Mouse (Mus musculus): Measurements from ENCODE around the gene Ciao1.
A peak's percentile ranks its signal among the peaks of the same experiment; 100 is the strongest.
"Not testable (repeated sequence)": the region's sequence is repeated elsewhere in the genome, so short reads cannot be mapped to it uniquely, and the experiment has no call there.

Ciao1 gene

DNA sequence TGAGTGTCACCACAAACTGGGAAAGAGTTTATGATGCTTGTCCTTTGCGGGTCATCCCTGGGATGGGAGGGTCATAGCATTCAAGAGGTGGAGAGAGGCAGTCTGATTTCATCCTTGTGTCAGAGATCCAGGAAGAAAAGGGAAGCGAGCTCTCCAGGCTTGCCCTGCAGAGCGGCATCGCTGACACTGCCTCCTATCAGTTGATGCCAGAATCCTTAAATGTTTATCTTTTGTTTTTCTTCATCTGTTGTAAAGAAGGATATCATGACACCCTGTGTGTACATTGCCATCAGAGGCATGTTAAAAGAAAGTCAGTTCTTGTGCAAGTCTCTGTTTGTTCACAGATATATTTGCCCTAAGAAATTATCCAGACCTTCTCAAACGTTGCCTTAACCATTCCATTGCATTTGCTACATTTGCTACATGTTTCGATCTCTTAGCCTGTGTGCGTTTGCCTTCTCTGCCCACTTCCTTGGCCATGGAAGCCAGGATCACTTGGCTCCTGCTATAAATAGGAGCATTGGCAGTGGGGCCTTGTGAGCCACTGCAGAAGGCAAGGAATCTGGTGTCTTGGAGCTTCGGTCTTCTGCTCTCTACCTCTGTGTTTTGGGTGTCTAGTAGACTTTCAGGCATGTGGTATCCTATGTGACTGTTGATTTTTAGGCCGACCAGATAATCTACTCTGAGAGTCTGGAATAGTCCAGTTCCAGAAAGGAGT lies 2.8 kb upstream of the Ciao1 start:
- no peak for DNase-seq (ENCODE audit: low spot score in 2 of 2)

DNA sequence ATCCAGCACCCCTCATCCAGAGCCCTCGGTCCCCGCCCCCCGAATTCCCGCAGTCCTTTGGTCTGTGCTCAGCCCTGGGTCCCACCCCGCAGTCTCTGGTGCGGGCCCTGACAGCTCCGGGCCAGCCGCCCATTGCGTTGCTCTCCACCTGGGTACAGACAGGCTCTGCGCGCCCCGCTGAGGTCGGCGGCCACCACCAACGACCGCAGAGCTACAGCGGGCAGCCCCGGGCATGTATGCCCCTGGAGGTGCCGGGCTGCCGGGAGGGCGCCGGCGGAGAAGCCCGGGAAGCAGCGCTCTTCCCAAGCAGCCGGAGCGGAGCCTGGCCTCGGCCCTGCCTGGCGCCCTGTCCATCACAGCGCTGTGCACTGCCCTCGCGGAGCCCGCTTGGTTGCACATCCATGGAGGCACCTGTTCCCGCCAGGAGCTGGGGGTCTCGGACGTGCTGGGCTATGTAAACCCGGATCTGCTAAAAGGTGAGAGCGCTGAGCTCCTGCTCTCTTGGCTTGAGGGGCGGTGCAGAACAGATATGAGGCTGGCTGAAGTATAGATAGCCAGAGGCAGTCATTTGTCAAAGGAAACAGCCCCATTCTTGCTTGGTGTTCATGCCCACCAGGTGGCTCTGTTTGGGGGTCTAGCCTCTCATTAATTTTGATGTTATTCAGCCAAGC lies 853 bp upstream of the Ciao1 start:
- peak; percentile 49 to 83 for DNase-seq (ENCODE audit: low spot score in 2 of 2)

DNA sequence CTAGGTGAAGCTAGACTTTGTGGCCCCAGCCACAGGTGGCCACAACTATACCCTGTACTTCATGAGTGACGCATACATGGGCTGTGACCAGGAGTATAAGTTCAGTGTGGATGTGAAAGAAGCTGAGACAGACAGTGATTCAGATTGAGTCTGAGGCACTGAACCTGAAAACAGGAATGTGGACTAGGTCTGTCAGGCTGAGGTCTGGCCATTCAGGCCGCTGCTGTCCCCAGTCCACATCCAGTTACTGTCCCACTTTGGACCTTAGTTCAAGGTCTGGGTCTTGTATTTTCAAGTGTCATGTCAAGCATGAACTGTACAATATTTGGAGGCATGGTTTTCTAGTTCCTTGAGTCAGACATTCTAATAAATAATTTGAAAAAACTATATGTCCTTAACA lies 7.6 kb downstream of the Ciao1 start:
- no peak for DNase-seq (ENCODE audit: low spot score in 2 of 2)

DNA sequence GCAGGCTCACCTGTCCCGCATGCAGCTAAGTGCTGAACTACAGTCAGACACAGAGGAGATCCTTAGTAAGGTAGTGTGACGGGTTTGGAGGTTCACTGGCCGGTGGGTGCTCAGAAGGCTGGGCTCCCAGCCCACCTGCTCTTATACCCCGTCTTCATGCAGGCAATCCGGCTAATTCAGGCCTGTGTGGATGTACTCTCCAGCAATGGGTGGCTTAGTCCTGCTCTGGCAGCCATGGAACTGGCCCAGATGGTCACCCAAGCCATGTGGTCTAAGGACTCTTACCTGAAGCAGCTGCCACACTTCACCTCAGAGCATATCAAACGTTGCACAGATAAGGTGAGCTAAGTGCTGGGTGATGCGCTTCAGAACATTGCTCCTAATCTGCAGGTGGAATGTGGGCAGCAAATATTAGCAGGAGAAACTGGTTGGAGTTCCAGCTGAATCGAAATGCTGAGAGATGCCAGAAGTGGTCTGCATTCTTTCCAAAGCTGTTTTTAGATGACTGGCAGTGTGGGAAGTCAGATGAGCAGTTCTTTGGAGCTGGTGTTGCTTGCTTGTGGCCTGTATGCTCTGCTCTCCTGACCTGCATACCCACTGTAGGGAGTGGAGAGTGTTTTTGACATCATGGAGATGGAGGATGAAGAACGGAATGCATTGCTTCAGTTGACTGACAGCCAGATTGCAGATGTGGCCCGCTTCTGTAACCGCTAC lies 9.6 kb downstream of the Ciao1 start:
- DNase-seq (ENCODE audit: low spot score in 2 of 2), result no peak

DNA sequence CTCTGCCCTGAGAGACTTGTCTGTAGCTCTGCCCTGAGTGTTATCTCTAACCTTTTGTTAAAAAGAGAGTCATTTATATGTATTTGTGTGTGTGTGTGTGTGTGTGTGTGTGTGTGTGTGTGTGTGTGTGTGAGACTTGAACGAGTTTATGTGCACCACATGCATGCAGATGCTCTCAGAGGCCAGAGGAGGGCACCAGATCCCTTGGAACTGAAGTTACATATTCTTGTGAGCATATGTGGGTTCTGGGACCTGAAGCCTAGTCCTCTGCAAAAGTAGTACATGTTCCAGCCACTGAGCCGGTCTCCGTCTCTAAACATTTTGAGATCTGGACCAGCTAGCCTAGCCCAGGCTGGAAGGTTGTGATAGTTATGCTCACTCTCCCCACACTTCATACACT lies 22.4 kb downstream of the Ciao1 start:
- DNase-seq (ENCODE audit: low spot score in 2 of 2), result no peak

DNA sequence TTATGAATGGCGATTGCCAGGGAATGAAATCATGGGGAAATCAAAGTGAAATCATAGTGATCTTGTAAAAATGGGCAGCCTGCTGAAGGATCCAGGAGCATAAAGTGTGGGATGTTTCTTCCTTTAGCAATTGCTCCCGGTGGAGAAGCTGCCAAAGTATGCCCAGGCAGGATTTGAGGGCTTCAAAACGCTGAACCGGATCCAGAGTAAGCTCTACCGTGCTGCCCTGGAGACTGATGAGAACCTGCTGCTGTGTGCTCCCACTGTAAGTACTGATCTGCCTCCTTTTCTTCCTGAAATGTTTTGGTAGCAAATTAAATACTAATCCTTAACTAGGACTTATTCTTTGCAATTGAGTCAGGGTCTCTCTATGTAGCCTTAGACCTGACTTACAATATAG lies 29.9 kb downstream of the Ciao1 start:
- no peak for DNase-seq (ENCODE audit: low spot score in 2 of 2)

DNA sequence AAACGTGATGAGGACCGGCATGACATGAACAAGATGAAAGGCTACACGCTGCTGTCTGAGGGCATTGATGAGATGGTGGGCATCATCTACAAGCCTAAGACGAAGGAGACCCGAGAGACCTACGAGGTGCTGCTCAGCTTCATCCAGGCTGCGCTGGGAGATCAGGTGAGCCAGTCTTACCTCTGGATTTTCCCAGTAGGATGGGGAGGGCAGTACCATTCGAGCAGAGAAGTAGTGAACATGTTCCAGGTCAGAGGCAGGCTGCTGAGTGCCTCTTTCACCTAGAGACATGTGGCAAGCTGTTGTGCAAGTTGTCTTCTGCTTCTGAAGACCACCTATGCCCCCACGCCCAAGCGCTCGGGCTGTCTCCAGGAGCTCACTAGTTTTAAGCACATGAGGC lies 36.9 kb downstream of the Ciao1 start:
- DNase-seq (ENCODE audit: low spot score in 2 of 2), result peak in 1 of 2 experiments; percentile 56

DNA sequence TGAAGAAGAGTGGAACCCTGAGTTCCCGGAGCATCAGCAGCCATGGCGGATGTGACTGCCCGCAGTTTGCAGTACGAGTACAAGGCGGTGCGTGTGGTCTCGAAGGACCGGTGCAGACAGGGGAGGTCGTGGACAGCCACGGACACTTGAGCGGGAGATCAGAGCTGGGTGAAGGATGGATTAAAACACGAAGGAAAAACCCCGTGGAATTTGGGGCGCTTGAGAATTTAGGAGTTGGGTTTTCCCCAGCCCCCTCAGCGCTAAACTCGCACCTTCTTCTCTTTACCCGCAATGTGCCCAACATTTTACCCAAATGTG lies 39.2 kb downstream of the Ciao1 start:
- DNase-seq (ENCODE audit: low spot score in 2 of 2), result no peak

DNA sequence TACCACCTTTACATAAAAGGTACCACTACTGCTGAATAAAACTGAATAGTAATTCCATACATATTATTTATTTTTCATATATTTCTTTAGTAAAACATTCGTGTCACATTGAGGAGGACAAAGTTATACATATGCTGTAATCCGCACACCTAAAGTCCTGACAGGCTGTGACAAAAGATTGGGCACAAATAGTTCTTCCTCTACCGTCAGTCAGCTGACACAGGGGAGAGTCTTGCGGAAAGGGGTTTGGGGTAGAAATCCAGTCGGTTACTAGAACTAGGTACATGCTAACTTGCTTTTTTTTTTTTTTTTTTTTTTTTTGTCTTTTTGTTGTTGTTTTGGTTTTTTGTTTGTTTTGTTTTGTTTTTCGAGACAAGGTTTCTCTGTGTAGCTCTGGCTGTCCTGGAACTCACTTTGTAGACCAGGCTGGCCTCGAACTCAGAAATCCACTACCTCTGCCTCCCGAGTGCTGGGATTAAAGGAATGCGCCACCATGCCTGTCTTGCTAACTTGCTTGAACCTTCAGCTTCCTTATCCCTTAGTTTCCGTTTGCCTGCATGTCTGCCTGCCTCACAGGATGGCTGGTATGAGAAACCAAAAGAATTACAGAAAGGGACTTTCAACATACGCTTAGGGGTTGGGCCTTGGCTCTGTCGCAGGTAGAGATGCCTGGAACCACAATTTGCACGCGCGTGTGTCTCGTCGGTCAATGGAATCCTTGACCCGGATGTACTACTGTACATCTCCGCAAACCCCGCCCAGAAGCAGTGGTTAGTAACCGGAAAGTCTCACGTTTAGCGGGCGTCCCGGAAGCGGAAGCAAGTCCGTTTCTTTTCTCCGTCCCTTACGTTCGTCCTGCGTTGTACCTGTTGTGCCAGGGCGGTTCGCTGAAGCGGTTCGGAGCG lies 39.8 kb downstream of the Ciao1 start, which contains the start of the genes 1810024B03Rik and Snrnp200:
1810024B03Rik (minus strand) TSS at position 734 of the 905 bp plus-strand sequence.
Snrnp200 (plus strand) TSS at position 840 of the 905 bp plus-strand sequence.
- DNase-seq (ENCODE audit: low spot score in 2 of 2), result peak; percentile 92 to 94

DNA sequence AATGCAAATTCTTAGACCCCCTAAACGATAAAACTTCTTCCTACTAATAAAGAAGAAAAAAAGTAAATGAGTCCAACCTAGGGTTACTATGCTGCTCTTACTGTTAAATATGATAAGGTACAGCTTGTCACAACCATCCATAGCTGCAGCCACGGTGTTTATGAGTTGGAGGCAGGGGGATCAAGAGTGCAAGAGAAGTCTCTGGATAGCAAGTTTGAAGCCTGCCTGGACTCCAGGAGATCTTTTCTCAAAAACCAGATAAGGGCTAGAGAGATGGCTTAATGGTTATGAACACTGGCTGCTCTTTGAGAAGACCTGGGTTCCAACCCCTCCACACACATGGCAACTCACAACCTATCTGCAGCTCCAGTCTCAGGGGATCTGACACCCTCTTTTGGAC lies 40.7 kb downstream of the Ciao1 start:
- no peak for DNase-seq (ENCODE audit: low spot score in 2 of 2)

DNA sequence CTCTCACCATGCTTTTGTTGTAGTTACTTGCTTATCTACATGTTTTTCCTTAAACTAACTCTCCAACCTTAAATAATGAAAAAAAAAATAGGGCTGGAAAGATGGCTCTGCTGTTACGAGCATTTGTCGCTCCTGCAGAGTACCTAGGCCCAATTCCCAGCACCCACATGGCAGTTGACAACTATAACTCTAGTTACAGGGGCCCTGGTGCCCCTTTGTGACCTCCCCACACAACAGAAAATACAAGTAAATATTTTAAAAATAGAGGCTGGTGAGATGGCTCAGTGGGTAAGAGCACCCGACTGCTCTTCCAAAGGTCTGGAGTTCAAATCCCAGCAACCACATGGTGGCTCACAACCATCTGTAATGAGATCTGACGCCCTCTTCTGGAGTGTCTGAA lies 41.7 kb downstream of the Ciao1 start:
- DNase-seq (ENCODE audit: low spot score in 2 of 2), result not testable (repeated sequence)

DNA sequence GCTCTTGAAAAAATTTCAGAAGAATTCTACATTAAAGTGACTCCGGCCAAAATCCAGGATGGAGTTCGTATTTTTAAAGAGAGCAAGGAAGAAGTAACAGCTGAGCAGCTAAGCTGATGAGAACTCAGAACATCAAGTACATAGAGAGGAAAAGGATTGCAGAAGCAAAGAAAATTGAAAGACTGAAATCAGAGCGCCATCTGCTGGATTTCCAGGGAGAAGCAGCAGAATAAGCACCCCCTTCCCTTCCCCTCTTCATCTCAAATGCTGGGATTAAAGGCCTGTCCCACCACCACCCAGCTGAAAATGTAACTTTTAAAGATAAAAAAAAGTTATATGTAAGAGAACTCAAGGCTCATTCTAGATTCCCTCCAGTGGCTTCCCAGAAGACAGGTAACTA lies 42.7 kb downstream of the Ciao1 start:
- DNase-seq (ENCODE audit: low spot score in 2 of 2), result peak; percentile 51 to 83
